Comparison of ENCODE assay signal across 10 mouse cellular contexts in genomic region chr5:140035025-140035330, GRCm38 (mm10).
DNase-seq lines count a peak whose midpoint lies in the region; ATAC-seq and TF ChIP-seq lines count a peak whose summit lies in the region.
"Had no signal": no experiment of that assay in that cellular context is flagged by ENCODE, and none has a peak within 500 bp of the region (broad histone marks: within the 10 kb centered on the region; RNA-seq: fewer than 3 reads in every experiment).

No protein-coding gene starts in this region.

- H3K4me1 ChIP-seq in testis, adult 2 months (ENCODE audit: control insufficient read depth, insufficient read depth, low read length) = no peaks in the 10 kb centered on the region
- H3K4me1 ChIP-seq in liver, embryonic 14.5 days (replicated peaks; ENCODE audit: control insufficient read depth in 2 of 2, insufficient read depth in 2 of 2, low read length in 1 of 2) = peaks cover 21 to 24% of the 10 kb centered on the region in 2 experiments
- H3K4me1 ChIP-seq: hindbrain, embryonic 15.5 days had no signal

- H3K27ac ChIP-seq in testis, adult 2 months (ENCODE audit: control insufficient read depth, insufficient read depth, low read depth, low read length) = no peak overlapping the region
- peak overlapping the region; percentile 90 for H3K27ac ChIP-seq in liver, embryonic 14.5 days
- H3K27ac ChIP-seq: hindbrain, embryonic 15.5 days had no signal

- TF ChIP-seq POLR2A in testis, adult 2 months (IDR thresholded peaks at IDR 0.05; ENCODE audit: control insufficient read depth, low read depth, low read length) = no peak

- peak overlapping the region; percentile 1 for H3K9ac ChIP-seq in liver, embryonic 14.5 days (replicated peaks)
- H3K9ac ChIP-seq: hindbrain, embryonic 15.5 days had no signal

- H3K4me3 ChIP-seq in testis, adult 2 months (ENCODE audit: control insufficient read depth, low read depth, low read length) = no peak overlapping the region
- no peak overlapping the region for H3K4me3 ChIP-seq in liver, embryonic 14.5 days (ENCODE audit: insufficient read depth in 1 of 2, low read depth in 2 of 2, low read length in 2 of 2)
- H3K4me3 ChIP-seq: hindbrain, embryonic 15.5 days had no signal

- ATAC-seq in liver, embryonic 14.5 days (ENCODE audit: insufficient read depth) = peak; percentile 66

- no peaks in the 10 kb centered on the region for H3K27me3 ChIP-seq in testis, adult 2 months (ENCODE audit: control insufficient read depth, insufficient read depth, low read length)
- H3K27me3 ChIP-seq in liver, embryonic 14.5 days (ENCODE audit: control insufficient read depth, insufficient read depth, low read length) = no peaks in the 10 kb centered on the region
- H3K27me3 ChIP-seq: hindbrain, embryonic 15.5 days had no signal

- TF ChIP-seq EP300 in liver, embryonic 14.5 days (IDR thresholded peaks at IDR 0.05; ENCODE audit: low read depth) = no peak

- H3K4me2 ChIP-seq in liver, embryonic 14.5 days (ENCODE audit: low read depth) = peak overlapping the region; percentile 33
- H3K4me2 ChIP-seq: hindbrain, embryonic 15.5 days had no signal

- DNase-seq in embryo, embryonic 10 days (ENCODE audit: low spot score) = peak; percentile 28
- no peak for DNase-seq in embryo, embryonic 9.5 days (ENCODE audit: extremely low spot score)
- no peak for DNase-seq in testis, postnatal 10 days (ENCODE audit: low spot score)
- DNase-seq in liver, embryonic 14.5 days (ENCODE audit: low read depth in 3 of 3, low spot score in 3 of 3) = peak; percentile 33 to 56 (median 42)
- no peak for DNase-seq in ovary, postnatal 10 days (ENCODE audit: low spot score)
- DNase-seq in urinary bladder, postnatal 10 days (ENCODE audit: low spot score) = no peak
- no peak for DNase-seq in urinary bladder, adult 18-20 months (ENCODE audit: low spot score in 2 of 2)
- DNase-seq: lung, postnatal 36 days had no signal

- WGBS in liver, embryonic 14.5 days (ENCODE audit: insufficient replicate concordance) = 24% methylated on average over 1 of the region's 1 CpGs

- TF ChIP-seq CTCF in testis, adult 2 months (IDR thresholded peaks at IDR 0.05; ENCODE audit: control insufficient read depth, insufficient read depth, insufficient replicate concordance, low read depth, low read length) = peak; percentile 51; the same call in 1 of the 2 replicates
- peak; percentile 89 for TF ChIP-seq CTCF in liver, embryonic 14.5 days (IDR thresholded peaks at IDR 0.05; ENCODE audit: low read depth)

- no peaks in the 10 kb centered on the region for H3K9me3 ChIP-seq in liver, embryonic 14.5 days (ENCODE audit: control insufficient read depth, low read length)
- H3K9me3 ChIP-seq: hindbrain, embryonic 15.5 days had no signal

- H3K36me3 ChIP-seq in testis, adult 2 months (ENCODE audit: control insufficient read depth, insufficient read depth, low read length) = no peaks in the 10 kb centered on the region
- no peaks in the 10 kb centered on the region for H3K36me3 ChIP-seq in liver, embryonic 14.5 days (replicated peaks; ENCODE audit: control insufficient read depth, insufficient read depth, low read depth)
- H3K36me3 ChIP-seq: hindbrain, embryonic 15.5 days had no signal

Comparison
In these comparisons a context has a peak if more than half of its experiments do, and no peak if none do; other contexts are left out.
1. DNase-seq: peak in embryo, embryonic 10 days (single experiment) and liver, embryonic 14.5 days (3 of 3); none in embryo, embryonic 9.5 days (single experiment), testis, postnatal 10 days (single experiment), ovary, postnatal 10 days (single experiment), urinary bladder, postnatal 10 days (single experiment) and urinary bladder, adult 18-20 months (0 of 2).